Mouse (Mus musculus): Measurements from ENCODE around the gene Zfp143.
A peak's percentile ranks its signal among the peaks of the same experiment; 100 is the strongest.
"Not testable (repeated sequence)": the region's sequence is repeated elsewhere in the genome, so short reads cannot be mapped to it uniquely, and the experiment has no call there.

Gene Zfp143

GRCm38 (mm10) chr7:110061199-110061751 lies at the start of gene Zfp143:
Zfp143 (plus strand) TSS chr7:110061217.
- peak; percentile 100 for DNase-seq (ENCODE audit: low spot score)

DNA sequence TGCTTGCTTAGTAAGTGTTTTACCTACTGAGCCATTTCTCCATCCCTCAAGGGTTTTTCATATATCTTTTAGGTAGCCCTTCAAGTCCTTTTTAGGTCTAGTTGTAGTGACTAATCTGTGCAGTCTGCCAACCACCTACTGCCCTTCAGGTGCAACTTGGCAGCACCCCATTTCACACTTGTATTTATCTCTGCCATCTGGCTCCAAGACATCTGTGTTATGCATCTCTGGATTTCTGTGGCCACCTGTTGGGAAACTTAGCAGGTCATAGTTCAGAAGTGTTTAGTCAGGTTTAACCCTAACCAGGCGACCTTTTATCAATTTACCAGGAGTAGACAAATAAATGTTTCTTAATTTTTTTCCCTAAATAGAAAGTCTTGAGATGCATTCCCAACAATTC lies 49.6 kb upstream of the Zfp143 start:
- DNase-seq (ENCODE audit: low spot score): no peak

- DNase-seq (ENCODE audit: low spot score): no peak
Observed at GRCm38 (mm10) chr7:110014272-110014671, 46.7 kb upstream of the Zfp143 start.

- peak; percentile 95 for DNase-seq (ENCODE audit: low spot score)
Observed at GRCm38 (mm10) chr7:110018117-110018630, 42.8 kb upstream of the Zfp143 start, which contains the start of gene Ipo7. Ipo7 (plus strand) TSS chr7:110018274.

DNA sequence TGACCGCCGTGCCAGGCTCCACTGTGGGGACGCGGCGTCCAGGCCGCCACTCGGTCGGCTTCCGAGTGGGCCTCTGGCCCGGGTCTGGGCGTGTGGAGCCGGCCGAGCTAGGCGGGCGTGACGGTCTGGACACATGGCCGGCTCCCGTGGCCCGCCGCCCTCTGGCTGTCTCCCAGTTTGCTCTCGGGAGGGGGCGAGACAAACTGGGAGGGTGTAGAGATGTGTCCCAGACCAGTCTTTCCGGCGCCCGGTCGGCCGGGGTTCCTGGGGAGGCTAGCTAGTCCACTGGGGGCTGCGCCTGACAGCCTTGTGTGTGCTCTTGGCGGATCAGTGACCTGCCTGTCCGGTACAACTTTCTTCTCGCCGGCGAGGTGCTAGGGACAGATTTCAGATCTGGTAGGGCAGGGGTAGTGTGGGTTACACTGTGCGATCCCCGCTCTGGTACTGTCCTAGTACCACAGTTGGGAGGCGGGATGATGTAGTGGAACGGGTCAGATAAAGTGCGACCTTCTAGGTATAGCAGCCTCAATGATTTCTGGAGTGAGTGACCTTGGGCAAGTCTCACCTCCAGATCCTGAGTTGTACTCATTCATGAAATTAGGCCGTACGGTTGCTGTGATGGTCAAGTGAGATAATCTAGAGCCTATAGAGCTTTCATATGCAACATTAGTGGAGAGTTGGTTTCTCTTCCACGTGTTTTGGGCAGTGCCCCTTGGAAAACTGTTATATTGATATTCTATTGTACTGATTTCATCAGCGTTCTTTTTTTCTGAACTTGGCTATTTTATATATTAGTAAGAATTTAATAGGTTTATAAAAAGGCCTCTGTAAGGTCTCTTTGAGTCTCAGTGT lies 42.2 kb upstream of the Zfp143 start:
- DNase-seq (ENCODE audit: low spot score): peak; percentile 44

GRCm38 (mm10) chr7:110023553-110023952 lies 37.5 kb upstream of the Zfp143 start:
- DNase-seq (ENCODE audit: low spot score): no peak

- no peak for DNase-seq (ENCODE audit: low spot score)
Observed at GRCm38 (mm10) chr7:110026594-110026993, 34.4 kb upstream of the Zfp143 start.

- no peak for DNase-seq (ENCODE audit: low spot score)
Observed at GRCm38 (mm10) chr7:110028826-110029225, 32.2 kb upstream of the Zfp143 start.

DNA sequence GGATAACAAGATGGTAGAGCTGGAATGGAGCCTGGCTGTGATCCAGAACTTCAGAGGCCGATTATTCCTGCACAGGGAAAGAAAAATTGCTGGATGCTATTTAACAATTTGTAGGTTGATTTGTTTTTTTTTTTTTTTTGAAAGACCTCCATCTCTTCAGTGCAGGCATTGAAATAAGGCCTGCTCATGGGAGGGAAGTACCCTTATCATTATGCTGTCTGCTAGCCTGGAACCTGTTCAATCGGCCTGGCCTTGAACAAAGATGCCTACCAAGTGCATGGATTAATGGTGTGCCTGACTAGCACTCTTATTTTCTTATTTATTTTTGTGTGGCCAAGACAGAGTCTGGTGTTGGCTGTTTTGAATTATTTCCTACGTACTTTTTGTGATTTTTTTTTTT lies 30.7 kb upstream of the Zfp143 start:
- DNase-seq (ENCODE audit: low spot score): no peak

DNA sequence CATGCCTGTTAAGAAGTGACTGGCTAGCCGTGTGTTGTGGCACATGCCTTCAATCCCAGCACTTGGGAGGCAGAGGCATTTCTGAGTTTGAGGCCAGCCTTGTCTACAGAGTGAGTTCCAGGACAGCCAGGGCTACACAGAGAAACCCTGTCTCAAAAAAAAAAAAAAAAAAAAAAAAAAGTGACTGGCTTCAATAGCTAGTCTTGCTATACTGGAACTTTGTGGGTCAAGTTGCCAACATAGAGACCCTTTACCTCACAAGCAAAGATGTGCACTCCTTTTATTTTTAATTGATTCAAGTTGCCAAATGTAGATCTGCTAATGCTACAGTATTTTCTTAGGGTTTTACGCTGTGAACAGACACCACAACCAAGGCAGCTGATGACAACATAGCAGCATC lies 3.3 kb upstream of the Zfp143 start:
- DNase-seq (ENCODE audit: low spot score): not testable (repeated sequence)

- DNase-seq (ENCODE audit: low spot score): no peak
Observed at GRCm38 (mm10) chr7:110059092-110059785, 1.8 kb upstream of the Zfp143 start.

DNA sequence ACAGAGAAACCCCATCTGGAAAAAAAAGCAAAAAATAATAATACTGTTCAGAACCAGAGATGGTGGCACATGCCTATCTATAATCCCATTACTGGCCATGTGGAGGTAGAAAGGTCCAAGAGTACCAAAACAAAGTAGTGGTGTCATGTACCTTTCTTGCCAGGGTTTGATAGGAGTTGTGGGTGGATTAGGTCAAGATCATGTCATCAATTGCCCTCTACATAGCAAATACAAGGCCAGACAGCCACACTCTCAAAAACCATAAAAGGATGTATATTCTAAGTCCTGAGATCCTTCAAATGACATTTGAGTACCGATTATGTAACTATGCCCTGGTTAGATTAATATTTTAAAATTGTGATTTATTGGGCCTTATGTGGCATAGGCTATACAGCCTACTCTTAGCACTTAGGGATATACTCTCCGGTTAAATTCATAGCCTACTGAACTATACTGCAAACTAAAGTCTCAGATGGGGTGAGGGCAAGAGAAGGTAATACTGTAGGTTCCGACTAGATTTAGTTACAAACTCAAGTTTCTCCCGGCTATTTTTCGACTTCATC lies 830 bp upstream of the Zfp143 start:
- no peak for DNase-seq (ENCODE audit: low spot score)

- no peak for DNase-seq (ENCODE audit: low spot score)
Observed at GRCm38 (mm10) chr7:110060669-110061198, 283 bp upstream of the Zfp143 start.

DNA sequence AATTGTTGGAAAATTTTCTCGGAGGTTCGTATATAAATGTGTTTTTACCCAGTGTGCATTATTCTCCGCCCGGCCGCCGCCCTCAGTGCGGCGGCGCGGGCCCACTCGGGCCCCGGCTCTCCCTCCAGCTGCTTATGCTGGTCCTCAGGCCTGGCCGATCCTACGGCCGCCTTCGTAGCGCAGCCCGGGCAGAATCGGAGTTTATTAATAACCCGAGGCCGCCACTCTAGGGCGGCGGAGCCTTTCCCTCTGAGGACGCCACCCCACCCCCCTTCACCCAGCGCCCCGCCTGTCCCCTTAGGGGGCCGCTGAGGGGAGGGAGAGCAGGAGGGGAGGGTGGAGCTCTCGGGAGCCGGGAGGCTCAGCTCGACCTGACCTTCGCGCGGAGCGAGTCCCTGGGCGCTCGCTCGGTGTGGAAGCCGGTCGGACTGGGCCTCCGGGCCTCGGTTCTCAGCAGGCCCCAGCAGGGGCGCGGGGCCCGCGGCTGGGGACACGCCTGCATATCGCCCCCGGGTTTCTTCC lies 796 bp downstream of the Zfp143 start:
- peak; percentile 90 for DNase-seq (ENCODE audit: low spot score)

GRCm38 (mm10) chr7:110063731-110064130 lies 2.7 kb downstream of the Zfp143 start:
- no peak for DNase-seq (ENCODE audit: low spot score)

DNA sequence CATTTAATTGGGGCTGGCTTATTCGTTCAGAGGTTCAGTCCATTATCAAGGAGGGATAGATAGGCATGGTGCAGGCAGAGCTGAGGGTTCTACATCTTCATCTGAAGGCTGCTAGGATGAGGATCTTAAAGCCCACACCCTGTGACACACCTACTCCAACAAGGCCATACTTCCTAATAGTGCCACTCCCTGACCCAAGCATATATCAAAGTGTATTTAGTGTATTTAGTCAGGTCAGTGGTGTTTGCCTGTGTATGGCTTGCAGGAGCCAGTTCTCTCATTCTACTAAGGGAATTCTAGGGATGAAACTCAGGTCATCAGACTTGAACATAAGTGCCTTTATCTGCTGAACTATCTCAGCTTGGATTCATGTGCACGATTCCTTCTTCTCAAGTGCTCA lies 8.1 kb downstream of the Zfp143 start:
- no peak for DNase-seq (ENCODE audit: low spot score)

- no peak for DNase-seq (ENCODE audit: low spot score)
Observed at GRCm38 (mm10) chr7:110078168-110078567, 17.2 kb downstream of the Zfp143 start.

- DNase-seq (ENCODE audit: low spot score): peak; percentile 56
Observed at GRCm38 (mm10) chr7:110083386-110084165, 22.6 kb downstream of the Zfp143 start.

DNA sequence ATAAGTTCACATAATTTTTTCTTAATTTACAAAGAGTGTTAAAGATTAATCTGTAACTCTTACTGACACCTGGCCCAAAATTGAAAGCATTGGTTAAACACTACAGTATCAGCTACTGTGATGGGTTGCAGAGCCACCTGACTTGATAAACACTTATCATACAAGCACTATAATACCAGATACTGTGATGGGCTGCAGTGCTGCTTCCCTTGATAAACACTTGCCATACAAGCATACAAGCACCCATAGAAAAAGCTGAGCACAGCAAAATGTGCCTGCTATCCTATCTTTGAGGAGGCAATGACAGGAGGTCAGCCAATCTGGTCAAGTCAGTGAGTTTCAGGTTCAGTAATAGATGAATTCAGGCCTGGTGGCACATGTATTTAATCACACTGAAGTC lies 24.2 kb downstream of the Zfp143 start:
- DNase-seq (ENCODE audit: low spot score): no peak

DNA sequence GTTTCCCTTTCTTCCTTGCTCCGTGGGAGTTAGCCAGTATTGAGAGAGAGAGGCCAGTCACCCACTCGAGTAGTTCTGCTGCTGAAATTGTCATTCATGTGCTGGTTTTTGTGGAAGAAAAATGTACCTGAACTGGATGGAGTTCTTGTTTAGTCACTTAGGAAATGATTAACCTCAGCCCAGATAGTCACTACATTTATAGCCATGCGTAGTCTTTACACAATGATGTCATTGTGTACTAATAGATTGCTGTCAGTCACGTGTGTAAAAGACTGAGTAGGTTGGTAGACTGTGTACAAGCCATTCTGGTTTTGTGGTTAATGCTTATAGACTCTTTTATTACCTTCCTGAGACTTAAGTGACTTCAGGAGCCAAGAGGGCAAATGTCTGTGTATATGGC lies 26.9 kb downstream of the Zfp143 start:
- DNase-seq (ENCODE audit: low spot score): peak; percentile 77

DNA sequence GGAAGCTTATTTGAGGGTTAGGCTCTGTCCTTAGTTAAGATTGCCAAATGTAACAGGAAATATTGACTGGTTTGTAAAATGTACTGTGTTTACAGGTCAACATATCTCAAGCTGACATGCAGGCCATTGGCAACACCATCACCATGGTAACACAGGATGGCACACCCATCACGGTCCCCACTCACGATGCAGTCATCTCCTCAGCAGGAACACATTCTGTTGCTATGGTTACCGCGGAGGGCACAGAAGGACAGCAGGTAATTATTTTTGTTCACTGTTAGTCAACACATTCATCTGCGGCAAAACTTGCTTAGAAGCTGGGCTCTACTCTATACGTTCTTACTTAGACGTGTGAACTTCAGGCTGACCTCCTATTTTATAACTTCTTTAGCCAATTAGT lies 30.7 kb downstream of the Zfp143 start:
- DNase-seq (ENCODE audit: low spot score): no peak

All from lung, postnatal 25 days (tissue).